Mouse (Mus musculus): ENCODE results near the gene Helz2.
A peak's percentile ranks its signal among the peaks of the same experiment; 100 is the strongest.

Gene Helz2

GRCm38 (mm10) chr2:181241602-181242313 is at the start of gene Helz2:
TSS of gene Helz2 (minus strand) at chr2:181242027.
- DNase-seq (ENCODE audit: low spot score) = peak; percentile 73

GRCm38 (mm10) chr2:181290937-181291336 is 49.1 kb upstream of the Helz2 start:
- DNase-seq (ENCODE audit: low spot score) = no peak

DNA sequence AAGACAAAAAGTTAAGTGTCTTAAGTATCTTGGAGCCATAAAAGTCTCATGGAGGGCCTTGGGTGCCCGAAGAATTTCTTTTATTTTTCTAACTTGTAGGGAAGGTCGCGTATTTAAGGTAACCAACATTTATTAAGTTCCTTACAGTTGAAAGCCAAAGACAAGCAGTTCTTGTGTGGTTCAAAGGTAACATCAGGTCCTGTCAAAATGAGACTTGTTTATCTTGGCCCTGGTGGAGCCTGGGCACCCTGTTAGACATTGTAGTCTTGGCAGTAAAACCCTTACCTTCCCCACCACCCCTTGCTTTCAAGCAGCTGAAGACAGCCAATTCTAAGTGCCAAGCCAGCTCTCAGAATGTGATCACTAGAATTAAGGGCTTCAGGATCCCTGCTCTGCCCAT is 46.9 kb upstream of the Helz2 start:
- DNase-seq (ENCODE audit: low spot score) = no peak

GRCm38 (mm10) chr2:181287958-181288350 is 46.1 kb upstream of the Helz2 start, which contains the start of gene Gmeb2:
TSS of gene Gmeb2 (minus strand) at chr2:181288035.
- peak; percentile 96 for DNase-seq (ENCODE audit: low spot score)

DNA sequence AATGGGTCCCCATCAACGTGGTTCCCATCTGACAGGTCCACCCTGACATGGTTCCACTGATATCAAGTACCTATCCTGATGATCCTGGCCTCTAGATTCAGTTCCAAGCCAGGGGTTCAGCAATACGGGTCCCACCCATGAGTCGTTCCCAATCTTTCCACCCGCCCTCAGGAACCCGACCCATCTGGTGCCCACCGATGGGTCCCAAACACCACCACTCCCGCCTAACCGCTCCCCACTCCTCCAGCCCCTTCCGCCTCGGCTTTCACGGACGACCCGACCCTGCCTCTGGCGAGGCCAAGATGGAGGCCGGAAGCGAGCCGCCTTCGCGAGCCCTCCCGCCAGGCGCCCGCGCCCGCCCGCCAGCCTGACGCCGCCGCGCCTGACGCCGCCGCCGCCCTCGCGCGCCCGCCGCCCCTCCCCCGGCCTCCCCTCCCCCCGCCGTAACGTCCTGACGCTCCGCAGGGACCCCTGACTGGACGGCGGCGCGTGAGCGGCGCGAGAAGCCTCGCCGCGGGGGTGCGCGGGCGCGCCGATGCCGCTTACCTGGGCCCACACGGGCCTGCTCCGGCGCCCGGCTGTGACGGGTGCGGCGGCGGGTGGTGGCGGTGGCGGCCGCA is 45.6 kb upstream of the Helz2 start:
- peak; percentile 79 for DNase-seq (ENCODE audit: low spot score)

- DNase-seq (ENCODE audit: low spot score) = no peak
Observed at GRCm38 (mm10) chr2:181286629-181287337, 45.0 kb upstream of the Helz2 start.

DNA sequence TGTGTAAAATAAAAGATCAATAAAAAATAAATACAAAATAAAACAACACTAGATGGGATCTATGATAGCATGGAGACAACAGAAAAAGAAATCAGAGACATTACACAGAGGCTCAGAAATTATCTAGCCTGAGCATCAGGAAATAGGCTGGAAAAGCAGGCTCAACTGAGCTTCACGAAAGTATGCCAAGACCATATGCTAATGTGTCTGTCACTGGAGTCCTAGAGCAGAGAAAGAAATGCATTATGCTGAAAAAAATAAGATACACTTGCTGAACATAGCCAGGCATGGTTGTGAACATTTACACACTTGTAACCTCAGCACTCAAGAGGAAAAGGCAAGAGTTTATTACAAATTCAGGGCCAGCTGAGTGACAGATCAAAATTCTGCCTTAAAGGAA is 38.1 kb upstream of the Helz2 start:
- DNase-seq (ENCODE audit: low spot score) = no peak

DNA sequence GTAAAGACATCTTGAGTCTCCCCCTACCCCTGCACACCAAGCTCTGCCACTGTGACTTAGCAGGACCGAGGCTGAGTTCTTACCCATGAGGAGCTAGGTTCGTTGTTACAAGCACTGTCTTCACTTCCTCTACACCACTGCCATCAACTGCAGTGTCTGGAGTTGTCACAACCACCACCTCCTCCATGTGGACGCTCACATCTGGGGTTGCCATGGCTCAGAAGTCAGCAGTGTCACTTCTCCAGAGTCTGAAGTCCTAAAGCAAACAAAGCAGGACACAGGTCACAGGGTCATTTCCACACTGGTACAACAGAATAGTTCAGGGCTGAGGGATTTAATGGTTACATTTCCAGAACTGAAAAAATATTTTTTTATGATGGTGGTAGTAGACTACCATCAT is 36.0 kb upstream of the Helz2 start:
- no peak for DNase-seq (ENCODE audit: low spot score)

DNA sequence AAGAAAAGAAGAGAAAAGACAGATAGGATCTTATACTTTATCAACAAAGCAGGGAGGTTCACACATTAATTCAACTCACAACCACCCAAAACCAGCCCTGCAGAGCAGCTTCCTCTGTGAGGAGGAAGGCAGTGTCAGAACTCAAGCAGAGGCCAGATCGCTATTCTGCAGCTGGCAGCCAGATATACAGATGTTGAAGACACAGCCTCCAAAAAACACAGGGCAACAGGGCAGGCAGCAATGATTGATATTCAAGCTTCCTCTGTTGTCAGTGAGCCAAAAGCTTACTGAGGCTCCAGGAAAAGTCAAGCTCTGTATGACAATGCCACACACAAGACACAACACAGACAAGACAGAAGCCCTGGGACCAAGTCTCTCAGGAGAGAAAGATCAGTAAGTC is 34.9 kb upstream of the Helz2 start:
- DNase-seq (ENCODE audit: low spot score) = peak; percentile 63

DNA sequence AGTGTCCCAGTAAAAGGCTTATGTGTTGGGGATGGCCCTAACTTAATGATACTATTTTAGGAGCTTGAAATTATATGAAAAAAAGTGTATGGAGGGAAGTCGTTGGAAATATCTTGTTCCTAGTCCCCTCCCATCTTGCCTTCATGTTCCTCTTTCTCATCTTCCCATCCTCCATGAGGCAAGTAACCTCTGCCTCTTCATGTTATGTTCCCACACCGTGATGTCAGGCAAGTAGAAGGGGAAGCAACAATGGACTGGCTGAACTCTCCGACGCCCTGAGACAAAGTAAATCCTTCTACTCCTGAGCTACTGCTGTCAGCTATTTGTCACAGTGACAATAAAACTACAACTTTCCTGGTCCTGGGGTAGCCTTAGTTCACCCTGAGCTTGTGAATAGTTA is 32.8 kb upstream of the Helz2 start:
- DNase-seq (ENCODE audit: low spot score) = no peak

- no peak for DNase-seq (ENCODE audit: low spot score)
Observed at GRCm38 (mm10) chr2:181273829-181274228, 32.0 kb upstream of the Helz2 start.

DNA sequence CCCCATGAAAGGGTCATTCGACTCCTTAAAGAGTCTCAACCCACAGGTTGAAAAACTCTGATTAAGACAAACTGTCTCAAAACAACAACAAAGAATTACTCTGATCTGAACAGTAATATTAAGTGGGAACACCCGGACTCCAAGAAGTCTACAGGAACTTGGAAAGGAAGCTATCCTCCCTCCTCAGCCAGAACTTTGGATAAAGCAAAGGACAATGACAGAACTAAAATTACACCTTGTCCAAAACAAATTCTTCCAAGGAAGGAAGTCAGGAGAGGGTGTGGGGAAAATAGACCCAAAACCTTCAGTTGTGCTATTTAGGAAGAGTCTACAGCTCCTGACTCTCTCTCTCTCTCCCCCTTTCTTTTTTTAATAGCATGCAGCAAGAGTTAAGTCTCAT is 30.3 kb upstream of the Helz2 start:
- no peak for DNase-seq (ENCODE audit: low spot score)

DNA sequence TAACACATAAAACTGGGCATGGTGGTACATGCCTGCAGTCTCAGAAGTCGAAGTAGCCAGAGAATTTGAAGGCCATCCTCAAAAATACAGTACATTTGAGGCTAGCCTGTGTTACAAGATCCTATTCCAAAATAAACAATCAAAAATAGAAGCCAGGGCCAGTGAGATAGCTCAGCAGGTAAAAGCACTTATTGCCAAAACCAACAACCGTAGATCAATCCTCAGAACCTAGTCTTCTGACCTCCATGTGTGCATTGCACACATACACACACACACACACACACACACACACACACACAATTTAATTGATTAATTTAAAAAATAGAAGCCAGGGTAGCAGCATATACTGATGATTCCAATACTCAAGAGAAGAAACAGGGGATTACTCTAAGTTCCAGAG is 25.0 kb upstream of the Helz2 start:
- no peak for DNase-seq (ENCODE audit: low spot score)

DNA sequence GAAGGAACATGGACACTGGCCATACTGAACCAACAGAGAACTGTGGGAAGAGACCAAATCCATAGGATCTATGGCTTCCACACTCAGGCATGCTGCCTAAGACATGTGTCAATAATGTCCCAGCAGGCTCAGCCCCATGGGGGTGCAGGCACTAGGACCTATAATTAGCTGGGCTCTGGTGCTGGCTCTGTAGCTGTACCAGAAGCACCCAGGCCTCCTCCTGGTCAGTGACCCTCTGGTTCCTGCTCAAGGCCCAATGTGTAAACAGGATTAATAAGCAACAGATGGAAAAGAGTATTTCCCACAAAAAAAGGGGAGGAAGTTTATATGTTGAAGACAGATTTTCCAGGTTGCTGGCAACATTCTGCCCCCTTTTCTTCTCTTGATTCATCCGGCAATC is 11.4 kb upstream of the Helz2 start:
- DNase-seq (ENCODE audit: low spot score) = no peak

DNA sequence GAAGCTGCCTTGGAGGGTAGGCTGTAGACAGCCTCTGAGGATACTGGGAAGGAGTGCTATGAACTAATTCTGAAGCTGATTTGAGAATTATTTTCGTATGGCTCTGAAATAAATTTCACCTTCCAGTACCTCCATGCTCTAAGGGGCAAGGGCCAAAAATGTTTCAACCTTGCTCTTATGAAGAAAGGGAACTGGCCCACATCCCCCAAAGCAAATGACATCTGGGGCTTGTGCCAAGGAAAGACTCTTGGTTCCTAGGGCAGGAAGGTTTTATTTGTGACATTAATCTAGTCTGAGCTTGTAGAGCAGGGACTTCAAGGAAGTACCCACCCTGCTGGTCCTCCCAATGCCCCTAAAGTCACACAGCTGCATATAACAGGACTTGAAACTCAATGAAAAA is 10.0 kb upstream of the Helz2 start:
- DNase-seq (ENCODE audit: low spot score) = no peak

- DNase-seq (ENCODE audit: low spot score) = no peak
Observed at GRCm38 (mm10) chr2:181249217-181249616, 7.4 kb upstream of the Helz2 start.

GRCm38 (mm10) chr2:181245031-181245430 is 3.2 kb upstream of the Helz2 start:
- no peak for DNase-seq (ENCODE audit: low spot score)

GRCm38 (mm10) chr2:181243706-181244394 is 2.0 kb upstream of the Helz2 start:
- peak; percentile 69 for DNase-seq (ENCODE audit: low spot score)

DNA sequence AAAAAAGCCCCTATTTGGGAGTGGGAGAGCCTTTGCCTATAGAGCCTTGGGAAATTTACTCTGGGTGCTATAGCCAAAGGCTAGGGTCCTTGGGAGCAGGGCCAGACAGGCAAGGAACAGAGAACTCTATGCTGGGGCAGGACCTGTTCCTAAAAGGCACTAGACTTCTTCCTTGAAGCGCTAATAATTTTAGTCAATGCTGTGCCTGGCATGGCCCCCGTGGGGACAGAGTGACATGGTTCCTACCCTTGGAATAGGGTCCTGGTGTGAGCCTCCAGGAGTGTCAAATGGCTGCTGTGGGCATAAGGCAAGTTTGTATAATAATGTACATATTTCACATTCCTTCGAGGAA is 463 bp upstream of the Helz2 start:
- DNase-seq (ENCODE audit: low spot score) = no peak

DNA sequence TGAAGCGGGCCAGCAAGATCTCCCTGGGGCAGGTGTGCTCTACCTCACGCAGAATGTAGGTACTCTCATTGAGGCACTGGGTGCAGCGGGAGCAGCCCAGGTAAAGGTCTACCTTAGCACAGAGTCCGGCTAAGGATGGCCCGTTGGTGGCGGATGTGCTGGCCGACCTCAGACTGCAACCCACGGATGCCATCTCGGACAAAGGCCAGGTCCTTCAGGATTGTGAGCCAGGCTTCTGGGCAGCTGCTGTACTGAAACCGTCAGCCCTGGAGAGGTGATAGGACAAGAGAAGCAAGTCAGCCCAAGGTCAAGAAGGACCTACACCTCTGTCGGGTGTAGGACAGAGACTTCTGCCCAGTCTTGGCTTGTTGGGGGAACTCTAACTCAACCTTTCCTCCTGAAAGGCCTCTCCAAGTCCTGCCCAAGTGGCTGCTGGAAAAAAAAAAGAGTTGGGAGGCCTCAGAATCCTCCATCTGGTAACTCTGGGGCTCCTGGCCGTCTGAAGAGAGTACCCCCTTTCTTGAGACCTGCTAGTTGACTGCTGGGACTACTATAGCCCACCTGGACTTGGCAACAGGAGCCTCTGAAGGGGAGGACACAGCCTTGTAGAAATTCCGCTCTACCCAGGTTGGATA is 904 bp downstream of the Helz2 start:
- no peak for DNase-seq (ENCODE audit: low spot score)

- no peak for DNase-seq (ENCODE audit: low spot score)
Observed at GRCm38 (mm10) chr2:181239261-181239660, 2.6 kb downstream of the Helz2 start.

DNA sequence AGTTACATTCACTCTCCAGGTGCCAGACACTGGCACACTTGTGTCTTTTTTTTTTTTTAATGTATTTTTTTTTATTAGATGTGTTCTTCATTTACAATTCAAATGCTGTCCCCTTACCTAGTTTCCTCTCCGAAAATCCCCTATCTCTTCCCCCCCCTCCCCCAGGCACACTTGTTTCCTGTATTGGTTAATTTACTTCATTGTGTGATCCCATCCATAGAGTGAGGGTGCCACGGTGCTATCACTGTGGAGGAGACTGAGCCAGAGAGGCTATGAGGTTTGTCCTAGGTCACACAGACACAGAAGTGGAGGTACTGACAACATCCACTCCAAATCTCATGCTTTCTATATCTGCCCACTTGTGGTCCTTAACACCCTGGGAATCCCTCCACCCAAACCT is 3.0 kb downstream of the Helz2 start:
- DNase-seq (ENCODE audit: low spot score) = no peak
